Mouse (Mus musculus): ENCODE results near the gene Nsa2.

The Nsa2 gene

GRCm38 (mm10) chr13:97087421-97087820, 50.3 kb downstream of the Nsa2 start:
- no peak for DNase-seq (ENCODE audit: low read depth, low spot score)

- DNase-seq (ENCODE audit: low read depth, low spot score) = no peak
These were observed 51.4 kb downstream of the Nsa2 start for GRCm38 (mm10) chr13:97086316-97086715.

GRCm38 (mm10) chr13:97082432-97082831, 55.3 kb downstream of the Nsa2 start:
- no peak for DNase-seq (ENCODE audit: low read depth, low spot score)

GRCm38 (mm10) chr13:97080615-97081014, 57.1 kb downstream of the Nsa2 start:
- DNase-seq (ENCODE audit: low read depth, low spot score) = no peak

- no peak for DNase-seq (ENCODE audit: low read depth, low spot score)
These were observed 57.5 kb downstream of the Nsa2 start for GRCm38 (mm10) chr13:97080201-97080600.
